Mouse (Mus musculus) cerebellum, postnatal 25 days (tissue): ENCODE data around the gene Krt19.

ENCODE experiments used
- DNase-seq, 2 experiments: peaks; one replicate each; pipeline ENCODE4 v3.0.0; 2021; ENCODE audit warnings: mixed read lengths in 2 of 2

Gene Krt19

GRCm38 (mm10) chr11:100136559-100136958 lies 11.9 kb downstream of the Krt19 start:
- DNase-seq: no peak

- no peak for DNase-seq
Measured at GRCm38 (mm10) chr11:100135731-100136130, 12.7 kb downstream of the Krt19 start, which contains the start of gene Krt15. Gene Krt15, minus strand, starts transcription at chr11:100135928.

- no peak for DNase-seq
Measured at GRCm38 (mm10) chr11:100124901-100125300, 23.6 kb downstream of the Krt19 start.

- DNase-seq: no peak
Measured at GRCm38 (mm10) chr11:100121466-100121865, 27.0 kb downstream of the Krt19 start, which contains the start of gene Krt13. Gene Krt13, minus strand, starts transcription at chr11:100121566.

GRCm38 (mm10) chr11:100120331-100120730 lies 28.1 kb downstream of the Krt19 start:
- no peak for DNase-seq

- DNase-seq: no peak
Measured at GRCm38 (mm10) chr11:100113742-100114029, 34.8 kb downstream of the Krt19 start.

- DNase-seq: no peak
Measured at GRCm38 (mm10) chr11:100112935-100113741, 35.3 kb downstream of the Krt19 start.

- no peak for DNase-seq
Measured at GRCm38 (mm10) chr11:100105576-100106122, 42.8 kb downstream of the Krt19 start, which contains the start of gene Krt36. Gene Krt36, minus strand, starts transcription at chr11:100105626.

- no peak for DNase-seq
Measured at GRCm38 (mm10) chr11:100102693-100103429, 45.6 kb downstream of the Krt19 start.

- no peak for DNase-seq
Measured at GRCm38 (mm10) chr11:100100391-100100790, 48.1 kb downstream of the Krt19 start.

GRCm38 (mm10) chr11:100097819-100098218 lies 50.6 kb downstream of the Krt19 start:
- DNase-seq: no peak

- no peak for DNase-seq
Measured at GRCm38 (mm10) chr11:100096141-100096540, 52.3 kb downstream of the Krt19 start, which contains the start of gene Krt35. Gene Krt35, minus strand, starts transcription at chr11:100096241.
